ENCODE assay signal across 15 mouse cellular contexts in genomic region chr9:44177405-44177804, GRCm38 (mm10).
"Had no signal": no experiment of that assay in that cellular context is flagged by ENCODE, and none has a peak within 500 bp of the region (broad histone marks: within the 10 kb centered on the region; RNA-seq: fewer than 3 reads in every experiment).

No protein-coding gene starts in this region.

- H3K4me2 ChIP-seq: limb, embryonic 12.5 days; liver, embryonic 15.5 days; neural tube, embryonic 15.5 days; stomach, embryonic 15.5 days had no signal

- H3K27me3 ChIP-seq: limb, embryonic 12.5 days; liver, embryonic 15.5 days; neural tube, embryonic 15.5 days; stomach, embryonic 15.5 days had no signal

- DNase-seq: kidney, postnatal 10 days; kidney, postnatal 4 days; liver; lung, adult 2 months; lung, postnatal 36 days; midbrain, embryonic 14.5 days; thymus, postnatal 14 days had no signal

- H3K9me3 ChIP-seq: liver, embryonic 15.5 days; neural tube, embryonic 15.5 days; stomach, embryonic 15.5 days had no signal

- H3K4me3 ChIP-seq: layer of hippocampus, adult 2 months; limb, embryonic 12.5 days; liver, embryonic 15.5 days; midbrain, embryonic 10.5 days; myocyte; neural tube, embryonic 15.5 days; stomach, embryonic 15.5 days had no signal

- H3K36me3 ChIP-seq: stomach, embryonic 15.5 days had no signal

- H3K27ac ChIP-seq: layer of hippocampus, adult 2 months; limb, embryonic 12.5 days; liver, embryonic 15.5 days; midbrain, embryonic 10.5 days; neural tube, embryonic 15.5 days; stomach, embryonic 15.5 days had no signal

- H3K9ac ChIP-seq: limb, embryonic 12.5 days; liver, embryonic 15.5 days; neural tube, embryonic 15.5 days; stomach, embryonic 15.5 days had no signal

- ATAC-seq: lung, postnatal 0 days had no signal

- H3K4me1 ChIP-seq: limb, embryonic 12.5 days; midbrain, embryonic 10.5 days; neural tube, embryonic 15.5 days had no signal
